Mouse (Mus musculus): ENCODE data around the gene Alox12b.

The Alox12b gene

DNA sequence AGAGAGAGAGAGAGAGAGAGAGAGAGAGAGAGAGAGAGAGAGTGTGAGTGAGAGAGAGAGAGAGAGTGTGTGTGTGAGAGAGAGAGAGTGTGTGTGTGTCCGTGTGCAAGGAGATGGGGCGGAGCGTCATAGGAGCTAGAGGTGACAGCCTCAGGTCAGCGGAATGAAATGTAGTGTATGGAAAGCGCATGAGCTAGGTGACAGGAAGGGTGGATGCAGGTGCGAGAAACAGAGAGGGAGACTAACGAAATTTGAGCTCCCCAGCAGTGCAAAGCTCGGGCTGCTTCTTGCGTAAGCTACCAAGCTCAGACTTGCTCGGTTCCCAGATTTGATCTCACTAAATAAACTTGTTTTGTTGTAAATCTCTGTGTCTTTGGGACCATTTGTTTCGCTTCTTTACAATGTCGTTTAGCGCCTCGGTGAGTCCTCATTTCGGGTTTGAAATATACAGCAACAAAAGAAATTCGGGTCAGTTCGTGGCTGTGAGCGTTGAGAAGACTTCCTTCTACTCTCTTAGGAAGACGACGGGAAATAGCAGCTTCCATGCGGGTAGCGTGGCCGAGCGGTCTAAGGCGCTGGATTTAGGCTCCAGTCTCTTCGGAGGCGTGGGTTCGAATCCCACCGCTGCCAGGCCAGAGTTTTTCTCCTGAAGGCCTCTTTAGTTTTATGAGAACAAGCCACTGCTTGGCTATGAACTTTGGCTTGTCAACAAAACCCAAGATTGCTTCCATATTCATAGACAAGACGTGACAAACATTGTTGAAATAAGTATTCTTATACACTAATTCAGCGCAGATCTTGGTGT, 32.9 kb upstream of the Alox12b start:
- DNase-seq: peak; percentile 90 to 96

DNA sequence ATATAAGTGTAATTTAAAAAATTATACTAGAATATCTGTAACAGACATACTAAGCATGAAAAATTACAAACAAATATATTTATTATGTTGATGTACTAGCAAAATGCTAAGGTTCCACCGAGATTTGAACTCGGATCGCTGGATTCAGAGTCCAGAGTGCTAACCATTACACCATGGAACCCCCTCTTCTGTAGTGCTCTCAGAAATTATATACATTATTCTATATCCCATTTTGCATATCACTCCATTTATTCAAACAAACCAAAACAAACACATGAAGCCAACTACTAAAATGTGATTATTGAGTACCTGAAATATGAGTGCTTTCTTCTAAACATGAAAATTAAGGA, 32.3 kb upstream of the Alox12b start:
- peak; percentile 67 to 75 for DNase-seq

DNA sequence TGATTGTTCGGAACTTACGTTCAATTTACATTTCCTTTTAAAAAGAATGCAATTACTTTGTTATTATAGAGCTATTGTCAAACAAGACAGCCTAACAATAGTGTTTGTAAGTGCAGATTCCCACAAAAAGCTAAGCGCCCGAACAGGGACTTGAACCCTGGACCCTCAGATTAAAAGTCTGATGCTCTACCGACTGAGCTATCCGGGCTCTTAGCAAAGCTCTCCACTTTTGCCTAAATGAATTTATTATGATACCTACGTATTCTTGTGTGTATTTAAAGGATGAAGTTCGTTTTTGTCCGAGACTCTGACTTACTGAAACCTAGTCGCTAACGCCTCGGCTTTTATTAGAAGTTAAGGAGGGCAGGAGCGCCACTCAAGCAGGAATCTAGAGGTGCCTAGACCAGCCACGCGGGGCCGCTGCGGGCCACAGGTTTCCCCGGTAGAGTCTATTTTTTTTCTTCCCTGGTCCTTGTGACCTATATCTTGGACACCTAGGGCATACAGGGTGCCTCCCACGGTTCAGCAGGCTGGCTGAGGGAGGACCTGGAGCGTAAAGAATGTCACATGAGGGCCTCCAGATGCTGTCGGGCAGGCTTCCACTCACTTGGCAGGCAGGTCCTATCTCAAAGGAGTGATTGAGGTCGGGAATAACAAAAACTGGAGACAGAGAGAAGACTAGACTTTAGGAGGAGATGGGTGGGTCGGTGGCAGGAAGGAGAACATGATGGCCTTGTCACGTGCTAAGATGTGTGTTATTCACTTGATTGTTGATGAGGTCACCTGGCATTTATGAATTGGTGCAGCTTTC, 31.5 kb upstream of the Alox12b start:
- DNase-seq: peak; percentile 85 to 91

DNA sequence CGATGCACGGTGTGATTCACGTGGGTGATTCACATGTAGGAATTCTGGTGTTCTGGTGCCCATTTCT, 31.1 kb upstream of the Alox12b start, which contains the start of gene Aloxe3:
TSS of gene Aloxe3 (plus strand) at position 45 of the 67 bp plus-strand sequence.
- DNase-seq: no peak

DNA sequence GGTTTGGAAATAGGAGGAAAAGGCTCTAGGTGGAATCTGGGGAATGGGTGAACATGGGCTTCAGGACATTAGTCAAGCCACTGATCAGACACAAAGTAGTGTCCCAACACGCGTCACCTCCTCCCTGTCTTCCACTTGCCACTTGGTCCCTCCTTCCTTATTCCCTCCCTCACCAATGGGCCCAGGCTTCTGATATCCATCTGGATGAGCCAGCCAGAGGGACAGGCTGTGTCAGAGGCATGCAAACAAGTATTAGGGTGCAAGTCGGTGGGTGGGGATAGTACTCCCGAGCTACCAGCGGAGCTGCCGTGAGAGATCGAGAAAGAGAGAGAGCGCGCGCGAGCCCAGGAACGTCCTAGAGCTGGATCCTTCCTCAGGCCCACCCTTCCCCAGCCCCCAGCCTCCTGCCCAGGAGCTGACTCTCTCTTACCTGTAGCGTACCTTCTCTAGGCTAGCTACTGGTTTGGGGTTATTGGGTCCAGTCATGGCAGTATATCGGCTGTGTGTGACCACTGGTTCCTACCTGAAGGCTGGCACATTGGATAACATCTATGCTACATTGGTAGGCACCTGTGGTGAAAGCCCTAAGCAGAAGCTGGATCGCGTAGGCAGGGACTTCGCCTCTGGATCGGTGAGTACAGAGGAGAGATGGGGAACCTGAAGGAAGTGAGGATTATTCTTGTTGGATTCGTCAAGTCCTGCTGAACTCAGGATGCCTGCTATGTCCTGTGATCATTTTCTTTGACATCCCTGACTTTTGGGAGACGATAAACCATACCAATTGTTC, 30.7 kb upstream of the Alox12b start:
- DNase-seq: no peak

DNA sequence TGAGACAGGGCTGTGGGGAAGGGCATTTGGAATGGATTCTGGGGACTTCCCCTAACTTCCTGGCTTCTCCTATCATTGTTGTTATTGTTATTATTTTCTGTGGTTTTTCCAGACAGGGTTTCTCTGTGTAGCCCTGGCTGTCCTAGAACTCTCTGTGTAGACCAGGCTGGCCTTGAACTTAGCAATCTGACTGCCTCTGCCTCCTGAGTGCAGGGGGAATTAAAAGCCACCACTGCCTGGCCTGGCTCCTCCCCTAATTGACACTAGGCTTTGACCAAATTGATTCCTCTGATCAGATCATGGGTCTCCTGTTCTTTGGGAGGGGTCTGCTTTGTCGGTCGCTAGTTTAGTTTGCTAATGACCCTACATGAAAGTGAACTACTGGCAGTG, 30.1 kb upstream of the Alox12b start:
- no peak for DNase-seq

DNA sequence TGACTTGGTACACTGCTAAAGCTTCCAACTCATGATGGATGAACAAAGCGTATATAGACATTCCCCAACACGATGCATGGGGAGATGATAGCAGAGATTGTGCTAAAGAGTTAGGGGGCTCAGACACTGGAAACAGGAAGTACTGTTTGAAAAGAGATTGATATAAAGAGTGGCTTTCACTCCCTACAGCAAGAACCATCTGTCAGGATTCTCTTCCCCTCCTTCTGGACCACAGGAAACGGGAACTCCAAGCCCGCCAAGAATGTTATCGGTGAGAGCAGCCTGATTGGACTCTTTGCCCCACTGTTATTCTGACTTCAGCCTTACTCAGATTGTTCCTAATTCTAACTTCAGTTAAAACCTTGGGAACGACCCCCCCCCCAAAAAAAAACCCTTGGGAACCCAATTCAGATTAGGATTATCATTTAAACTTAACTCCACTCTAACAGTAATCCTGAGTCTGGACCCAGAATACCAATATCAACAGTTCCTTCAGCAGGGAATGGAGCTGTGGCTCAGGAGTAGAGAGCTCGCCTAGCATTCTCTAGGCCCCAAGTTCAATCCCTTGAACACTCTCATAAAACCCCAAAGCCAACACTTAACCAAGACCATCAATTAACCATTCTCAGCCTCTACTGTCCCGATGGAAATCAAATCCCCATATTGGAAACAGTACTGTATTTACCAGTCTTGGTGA, 28.2 kb upstream of the Alox12b start:
- DNase-seq: no peak

DNA sequence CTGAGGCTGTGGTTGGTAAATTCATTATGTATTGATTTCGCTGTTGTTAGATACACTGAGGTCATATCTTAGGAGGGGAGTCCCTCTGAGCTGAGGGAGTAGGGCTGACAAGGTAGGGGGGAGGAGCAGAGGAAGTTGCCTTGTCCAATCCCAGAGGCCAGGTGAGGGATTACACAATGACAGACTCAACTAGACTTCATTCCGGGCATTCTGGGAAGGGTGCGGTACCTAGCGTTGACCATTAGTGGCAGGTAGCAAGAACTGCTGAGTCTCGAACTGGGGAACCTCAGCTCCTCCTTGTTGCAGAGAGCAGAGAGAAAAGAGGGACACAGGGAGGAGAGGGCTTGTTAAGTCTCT, 23.2 kb upstream of the Alox12b start:
- DNase-seq: no peak

DNA sequence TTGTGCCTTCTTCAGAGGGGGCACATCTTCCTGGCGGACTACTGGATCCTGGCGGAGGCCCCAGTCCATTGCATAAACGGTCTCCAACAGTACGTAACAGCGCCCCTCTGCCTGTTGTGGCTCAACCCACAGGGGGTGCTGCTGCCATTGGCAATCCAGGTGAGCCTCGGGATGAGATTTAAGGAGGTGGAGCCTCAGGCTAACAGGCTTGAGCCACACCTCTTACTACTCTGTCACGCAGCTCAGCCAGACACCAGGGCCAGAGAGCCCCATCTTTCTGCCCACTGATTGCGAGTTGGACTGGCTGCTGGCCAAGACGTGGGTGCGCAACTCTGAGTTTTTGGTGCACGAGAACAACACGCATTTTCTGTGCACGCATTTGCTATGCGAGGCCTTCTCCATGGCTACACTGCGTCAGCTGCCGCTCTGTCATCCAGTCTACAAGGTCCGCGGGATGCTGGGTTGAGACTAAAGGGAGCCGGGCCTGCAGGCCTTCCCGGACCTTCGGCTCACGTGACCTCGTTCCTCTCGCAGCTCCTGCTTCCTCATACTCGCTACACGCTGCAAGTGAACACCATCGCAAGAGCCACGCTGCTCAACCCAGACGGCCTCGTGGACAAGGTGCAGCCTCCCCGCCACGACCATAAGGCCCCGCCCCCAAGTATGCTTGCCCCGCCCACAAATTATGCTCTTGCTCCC, 22.7 kb upstream of the Alox12b start:
- peak in 1 of 2 experiments; percentile 28 for DNase-seq

DNA sequence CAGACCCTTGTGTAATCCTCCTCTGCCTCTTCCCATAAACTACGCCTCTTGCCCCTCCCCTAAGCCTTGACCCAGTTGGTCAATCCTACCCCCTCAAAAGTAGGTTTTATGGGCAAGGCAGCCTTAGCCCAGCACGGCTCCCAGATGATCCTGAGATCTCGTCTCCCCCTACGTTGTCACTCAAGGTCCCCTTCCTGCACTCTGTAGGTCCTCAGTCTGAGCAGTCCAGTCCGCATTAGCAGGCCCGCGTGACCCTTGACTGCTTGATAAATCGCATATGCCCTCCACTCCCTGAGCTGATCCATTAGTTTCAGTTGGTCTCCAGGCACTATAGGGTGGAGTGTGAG, 22.2 kb upstream of the Alox12b start:
- no peak for DNase-seq

DNA sequence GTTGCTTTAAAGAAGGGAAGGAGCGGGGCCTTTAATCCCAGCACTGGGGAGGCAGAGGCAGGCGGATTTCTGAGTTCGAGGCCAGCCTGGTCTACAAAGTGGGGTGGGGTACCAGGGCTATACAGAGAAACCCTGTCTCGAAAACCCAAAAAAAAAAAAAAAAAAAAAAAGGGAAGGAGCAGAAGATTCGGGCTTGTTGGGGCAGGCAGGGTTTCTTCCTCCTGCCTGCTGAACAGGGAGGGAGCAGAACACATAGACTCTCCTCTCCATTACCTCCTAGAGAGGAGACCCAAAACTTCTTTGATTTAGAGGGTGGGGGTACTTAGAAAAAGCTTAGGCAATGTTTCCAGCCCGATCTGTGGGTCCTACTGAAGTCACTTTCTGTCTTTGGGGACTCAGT, 21.4 kb upstream of the Alox12b start:
- no peak for DNase-seq

DNA sequence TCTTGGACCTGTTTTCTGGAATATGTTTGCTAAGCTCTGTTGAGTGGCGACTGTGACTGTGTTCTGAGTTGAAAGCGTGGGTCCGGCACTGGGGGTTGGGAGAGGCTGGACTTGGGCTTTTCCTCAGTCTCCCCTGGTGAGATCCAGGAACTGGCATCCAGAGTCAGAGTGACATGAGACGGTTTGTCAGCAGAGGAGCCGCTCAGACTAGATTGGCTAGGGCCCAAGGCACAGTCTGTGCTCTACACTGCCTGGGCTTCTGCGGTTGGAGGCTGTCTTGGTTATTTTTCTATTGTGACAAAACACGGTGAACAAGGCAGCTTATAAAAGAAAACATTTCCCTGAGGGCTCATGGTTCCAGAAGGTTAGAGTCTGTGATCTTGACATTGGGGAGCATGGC, 9.2 kb upstream of the Alox12b start:
- DNase-seq: no peak

DNA sequence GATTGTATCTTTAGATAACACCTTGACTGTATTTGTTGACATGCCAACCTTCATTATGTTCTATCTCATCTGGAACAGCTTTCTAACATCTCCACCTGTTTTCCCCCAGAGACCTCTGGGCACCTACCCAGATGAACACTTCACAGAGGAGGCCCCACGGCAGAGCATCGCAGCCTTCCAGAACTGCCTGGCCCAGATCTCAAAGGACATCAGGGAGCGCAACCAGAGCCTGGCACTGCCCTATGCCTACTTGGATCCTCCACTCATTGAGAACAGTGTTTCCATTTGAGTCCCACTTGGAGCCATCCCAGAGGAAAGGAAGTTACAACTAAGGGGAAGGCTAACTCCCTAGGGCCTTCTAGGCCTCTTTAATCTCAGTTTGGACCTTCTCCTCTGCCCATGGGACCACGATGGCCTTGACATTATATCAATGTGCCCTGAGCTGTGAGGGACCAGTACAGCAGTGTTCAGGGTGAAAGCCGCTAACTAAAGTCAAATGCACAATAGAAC, 8.3 kb upstream of the Alox12b start:
- no peak for DNase-seq

DNA sequence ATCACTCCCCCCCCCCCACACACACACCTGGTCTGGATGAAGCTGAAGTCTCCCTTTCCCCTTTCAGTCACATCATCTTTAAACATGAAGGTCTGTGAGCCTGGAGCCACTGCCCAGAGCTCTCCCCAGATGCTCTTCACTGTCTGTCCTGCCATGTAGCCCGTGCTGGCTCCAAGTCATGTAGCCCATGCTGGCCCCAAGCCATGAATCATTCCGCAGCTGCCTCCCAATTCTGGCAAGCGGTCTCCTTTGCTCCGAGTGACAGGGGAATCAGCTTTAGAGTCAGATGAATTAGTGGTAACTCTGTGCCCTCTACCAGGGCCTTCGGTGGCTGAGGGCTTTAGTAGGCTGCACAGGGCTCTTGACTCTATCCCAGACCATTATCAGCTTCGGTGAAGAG, 7.1 kb upstream of the Alox12b start:
- DNase-seq: no peak

DNA sequence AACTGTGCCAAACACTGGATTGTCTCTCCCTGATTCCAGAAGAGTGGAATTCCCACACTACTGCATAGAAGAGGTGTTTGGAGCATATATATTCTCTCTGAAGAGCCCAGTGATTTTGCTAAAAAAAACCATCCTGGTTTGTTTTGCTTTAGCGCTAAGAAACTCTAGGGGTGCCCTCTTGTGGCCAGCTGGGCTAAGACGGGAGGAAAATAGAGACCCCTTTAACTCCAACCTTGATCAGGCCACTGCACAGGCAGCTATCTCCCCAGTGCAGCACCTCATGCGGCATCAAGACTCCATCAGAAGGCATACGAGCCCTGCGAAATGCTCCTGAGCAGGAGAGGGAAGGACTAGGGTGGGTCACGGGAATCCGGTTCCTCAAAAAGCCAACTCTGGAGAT, 6.3 kb upstream of the Alox12b start:
- peak; percentile 33 to 68 for DNase-seq

DNA sequence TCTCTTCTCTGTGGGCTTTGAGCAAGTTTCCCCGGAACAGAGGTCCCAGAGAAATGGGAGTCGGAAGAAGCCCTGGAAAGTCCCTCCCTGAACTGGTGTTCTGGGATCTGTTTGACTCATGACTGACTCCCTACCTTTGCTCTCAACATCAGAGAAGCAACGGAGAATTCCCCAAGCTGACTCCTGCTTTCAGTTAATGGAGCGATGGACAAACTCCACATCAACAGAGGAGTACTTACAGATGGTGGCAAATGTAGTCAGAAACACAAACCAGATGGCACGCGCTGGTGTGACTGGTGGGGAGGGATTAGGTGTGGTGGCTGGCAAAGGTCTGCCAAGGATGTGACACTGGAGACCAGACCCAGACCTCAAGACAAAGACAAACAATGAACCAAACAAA, 5.8 kb upstream of the Alox12b start:
- DNase-seq: no peak

DNA sequence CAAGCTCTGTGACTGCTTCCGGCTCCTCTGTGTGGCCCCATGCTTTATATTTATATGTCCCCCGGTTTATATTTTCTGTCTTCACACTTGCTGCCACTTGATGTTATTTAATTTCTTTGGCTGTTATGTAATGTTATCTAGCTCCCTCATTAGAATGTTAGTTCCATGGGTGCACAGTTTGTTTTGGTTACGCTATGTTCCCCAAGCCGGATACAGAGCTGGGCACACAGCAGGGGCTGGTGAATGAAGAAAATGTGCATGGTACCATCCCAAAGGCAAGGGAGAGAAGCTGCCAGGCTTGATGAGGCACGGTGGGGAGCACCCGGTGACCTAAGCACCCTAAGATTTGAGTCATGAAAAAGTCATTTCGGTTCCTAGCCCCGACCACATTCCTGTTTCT, 3.0 kb upstream of the Alox12b start:
- no peak for DNase-seq

DNA sequence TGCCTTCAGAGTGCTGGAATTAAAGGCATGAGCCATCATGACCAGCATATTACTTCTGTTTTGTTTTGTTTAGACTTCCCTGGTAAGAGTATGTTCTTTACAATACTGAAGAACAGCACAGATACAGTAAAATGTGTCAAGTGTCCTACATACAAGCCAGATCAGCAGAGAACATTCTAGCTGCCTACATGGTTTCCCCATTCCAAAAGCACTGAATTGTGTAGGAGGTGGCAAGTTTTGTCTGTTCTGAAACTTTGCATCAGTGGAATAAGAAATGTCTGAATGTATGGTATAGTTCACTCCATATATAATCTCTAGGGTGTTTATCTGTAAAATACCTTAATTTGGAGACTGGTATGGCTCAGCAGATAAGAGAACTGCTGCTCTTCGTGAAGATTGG, 1.4 kb upstream of the Alox12b start:
- no peak for DNase-seq

DNA sequence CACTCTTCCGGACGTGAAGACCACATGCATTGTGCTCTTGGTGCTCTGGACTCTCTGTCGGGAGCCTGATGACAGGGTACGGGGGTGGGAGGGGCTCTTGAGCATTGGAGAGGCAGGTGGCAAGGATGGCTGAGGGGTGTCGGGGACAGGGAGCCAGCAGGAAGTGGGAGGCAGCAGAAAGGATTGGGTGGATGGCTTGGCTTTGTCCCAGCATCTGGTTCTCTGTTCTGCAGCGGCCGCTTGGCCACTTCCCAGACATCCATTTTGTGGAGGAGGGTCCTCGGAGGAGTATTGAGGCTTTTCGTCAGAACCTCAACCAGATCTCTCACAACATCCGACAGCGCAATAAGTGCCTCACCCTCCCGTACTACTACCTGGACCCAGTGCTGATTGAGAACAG, 12.5 kb downstream of the Alox12b start:
- DNase-seq: no peak

DNA sequence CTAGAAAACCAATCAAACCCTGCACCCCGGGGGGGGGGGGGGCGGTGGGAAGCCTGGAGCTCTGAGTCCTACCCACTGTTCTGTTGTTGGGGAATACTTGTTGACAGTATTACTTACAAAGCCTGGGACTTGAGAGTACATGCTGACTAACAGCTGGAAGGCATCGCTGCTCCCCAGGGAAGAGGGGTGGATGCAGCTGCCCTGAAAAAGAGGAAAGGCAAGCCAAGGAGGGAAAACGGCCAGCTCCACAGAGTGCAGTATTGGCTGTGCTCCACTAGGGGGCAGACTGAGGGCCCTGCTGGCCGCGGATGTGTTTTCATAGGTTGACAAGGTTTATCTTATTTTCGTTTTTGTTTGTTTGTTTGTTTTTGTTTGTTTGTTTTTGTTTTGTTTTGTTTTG, 14.8 kb downstream of the Alox12b start:
- peak; percentile 44 to 53 for DNase-seq

DNA sequence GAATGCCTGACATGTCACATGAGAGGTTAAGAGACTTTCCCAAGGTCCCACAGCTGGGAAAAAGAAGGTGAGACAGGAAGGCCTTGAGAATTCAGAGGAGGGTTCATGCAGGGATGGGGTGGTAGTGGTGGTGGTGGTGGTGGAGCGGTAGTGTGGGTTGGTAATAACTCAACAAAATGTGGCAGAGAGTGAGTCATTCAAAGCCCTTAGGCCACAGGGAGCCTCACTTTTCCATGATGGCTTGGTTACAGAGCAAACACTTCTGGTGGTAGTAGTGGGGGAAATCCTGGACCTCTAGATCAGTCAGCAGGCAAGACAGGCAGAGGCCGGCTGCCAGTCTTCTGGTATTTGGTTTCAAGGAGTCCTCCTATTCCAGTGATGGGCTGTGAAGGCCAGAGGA, 15.8 kb downstream of the Alox12b start:
- DNase-seq: no peak

DNA sequence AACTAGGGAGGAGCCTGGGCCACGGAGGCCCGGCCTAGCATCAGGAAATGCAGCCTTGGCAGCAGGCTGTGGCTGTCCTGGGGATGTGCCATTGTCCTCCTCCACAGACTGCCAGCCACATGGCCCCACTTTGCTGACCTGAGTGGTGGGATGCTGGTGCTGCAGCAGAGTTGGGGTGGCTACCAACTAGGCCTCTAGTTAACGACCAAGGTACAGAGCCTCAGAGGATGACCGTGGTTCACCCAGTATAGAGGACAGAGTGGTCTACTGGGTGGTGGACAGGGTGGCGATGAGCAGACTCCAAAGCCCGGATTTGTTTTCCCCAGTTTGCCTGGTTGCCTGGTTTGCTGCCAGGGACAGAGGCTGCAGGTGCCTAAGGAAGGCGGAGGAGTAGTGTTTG, 17.9 kb downstream of the Alox12b start:
- no peak for DNase-seq

DNA sequence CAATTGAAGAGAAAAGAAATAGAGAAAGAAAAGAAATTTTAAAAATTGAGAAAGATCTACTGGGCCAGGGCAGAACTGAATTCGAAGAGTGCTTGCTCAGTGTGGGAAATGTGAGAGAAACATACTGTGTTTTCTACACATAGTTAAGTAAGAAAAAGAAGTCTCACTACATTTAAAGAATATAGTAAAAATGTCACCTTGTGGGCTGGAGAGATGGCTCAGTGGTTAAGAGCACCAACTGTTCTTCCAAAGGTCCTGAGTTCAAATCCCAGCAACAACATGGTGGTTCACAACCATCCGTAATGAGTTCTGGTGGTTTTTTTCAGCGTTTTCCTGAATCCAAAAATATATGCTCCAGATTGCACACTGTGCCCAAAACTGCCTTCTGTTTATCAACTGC, 21.7 kb downstream of the Alox12b start:
- DNase-seq: no peak

Data from kidney, adult 8-10 months (tissue).